Mouse (Mus musculus): ENCODE results near the gene Mllt6. TPM values are rescaled to one million over a fixed set of nuclear protein-coding genes. Genes with fewer than 3 reads are reported as not detected.
"Not testable (repeated sequence)": the region's sequence is repeated elsewhere in the genome, so short reads cannot be mapped to it uniquely, and the experiment has no call there.

Gene Mllt6
- total and polyA plus RNA-seq, 3 experiments: 17.2 to 17.6 TPM; not detected in 1

DNA sequence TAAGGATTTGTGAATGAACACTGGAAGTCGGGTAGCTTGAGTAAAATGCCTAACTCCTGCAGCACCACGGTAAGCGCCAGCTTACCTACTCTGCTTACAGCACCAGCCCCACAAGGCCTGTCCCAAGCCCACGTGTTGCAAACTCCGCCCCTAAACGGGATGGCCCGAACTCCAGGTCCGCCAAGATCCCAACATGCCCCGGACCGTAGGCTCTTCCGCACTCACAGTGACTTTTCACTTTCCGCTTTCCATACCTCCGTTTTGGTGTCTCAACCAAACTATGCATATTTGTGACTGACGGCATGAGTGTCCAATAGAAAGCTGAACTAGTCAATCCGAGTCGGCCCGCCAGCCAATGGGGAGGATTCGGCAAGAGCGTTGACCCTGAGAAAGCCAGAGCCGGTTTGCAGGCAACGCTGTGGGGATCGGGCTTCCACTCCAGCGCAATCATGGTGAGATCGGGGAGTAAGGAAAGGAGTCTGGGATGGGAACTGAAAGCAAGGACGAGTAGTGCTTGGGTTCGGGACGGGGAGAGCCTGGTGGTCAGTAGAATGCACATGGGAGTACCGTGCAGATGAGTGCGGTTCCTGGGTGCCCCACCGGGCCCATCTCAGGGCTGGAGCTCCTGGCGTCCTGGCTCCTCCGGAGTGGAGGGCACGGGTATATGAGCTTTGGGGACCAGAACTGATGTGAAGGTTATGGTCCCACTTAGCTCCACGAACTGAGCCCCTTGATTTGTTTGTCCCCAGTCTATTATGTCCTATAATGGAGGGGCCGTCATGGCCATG is 40.0 kb downstream of the Mllt6 start, which contains the start of gene Psmb3 (continued):
- peak; percentile 63 to 98 for TF ChIP-seq POLR2A (IDR thresholded peaks at IDR 0.05; ENCODE audit: control insufficient read depth in 1 of 2, insufficient read depth in 1 of 2, low read depth in 1 of 2, low read length in 2 of 2, poor library complexity in 1 of 2)
- TF ChIP-seq RCOR1 (IDR thresholded peaks at IDR 0.05; ENCODE audit: low read depth, low read length): no peak
- peak; percentile 24; the same call in 1 of the 2 replicates for TF ChIP-seq NRF1 (IDR thresholded peaks at IDR 0.05; ENCODE audit: insufficient read depth, low read depth, low read length, poor library complexity, severe bottlenecking)
- peak; percentile 93 for TF ChIP-seq TBP (IDR thresholded peaks at IDR 0.05; ENCODE audit: low read depth, low read length)
- TF ChIP-seq SIN3A (IDR thresholded peaks at IDR 0.05; ENCODE audit: low read length): peak; percentile 99
- peak; percentile 43; the same call in 1 of the 2 replicates for TF ChIP-seq POLR2AphosphoS5 (IDR thresholded peaks at IDR 0.05; ENCODE audit: borderline replicate concordance, low read depth, low read length)

DNA sequence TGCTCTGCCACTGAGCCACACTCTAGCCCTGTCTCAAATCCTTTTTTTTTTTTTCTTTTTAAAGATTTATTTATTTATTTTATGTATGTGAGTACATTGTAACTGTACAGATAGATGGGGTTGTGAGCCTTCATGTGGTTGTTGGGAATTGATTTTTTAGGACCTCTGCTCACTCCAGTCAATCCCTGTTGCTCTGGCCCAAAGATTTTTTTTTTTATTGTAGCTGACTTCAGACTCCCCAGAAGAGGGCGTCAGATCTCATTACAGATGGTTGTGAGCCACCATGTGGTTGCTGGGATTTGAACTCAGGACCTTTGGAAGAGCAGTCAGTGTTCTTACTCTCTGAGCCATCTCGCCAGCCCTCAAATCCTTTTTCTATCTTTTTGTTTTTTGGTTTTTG is 46.9 kb downstream of the Mllt6 start:
- H3K4me3 ChIP-seq (ENCODE audit: control insufficient read depth in 1 of 2, insufficient read depth in 1 of 2, low read depth in 2 of 2, low read length in 2 of 2); H3K27ac ChIP-seq (ENCODE audit: control insufficient read depth, low read depth, low read length); H3K79me2 ChIP-seq (ENCODE audit: control insufficient read depth, insufficient read depth, low read length, poor library complexity); H3K4me1 ChIP-seq (ENCODE audit: control insufficient read depth in 1 of 2, insufficient read depth in 2 of 2, low read length in 2 of 2); H3K9me3 ChIP-seq (replicated peaks; ENCODE audit: insufficient read depth, low read length); H3K9ac ChIP-seq (ENCODE audit: control insufficient read depth, low read depth, low read length, poor library complexity, severe bottlenecking); DNase-seq (ENCODE audit: low read depth, low spot score); H3K27me3 ChIP-seq (ENCODE audit: control insufficient read depth in 1 of 2, insufficient read depth in 2 of 2, low read length in 2 of 2): not testable (repeated sequence)
- H3K36me3 ChIP-seq (ENCODE audit: control insufficient read depth in 1 of 2, insufficient read depth in 2 of 2, low read length in 2 of 2): peaks cover under 1 to 14% of the 10 kb centered on the region in 2 experiments
- TF ChIP-seq ZNF384 (IDR thresholded peaks at IDR 0.05; ENCODE audit: low read depth, low read length) (peak; percentile 74), CTCF (IDR thresholded peaks at IDR 0.05 in 2 of 3, conservative IDR thresholded peaks at IDR 0.05 in 1 of 3; ENCODE audit: control insufficient read depth in 1 of 3, insufficient read depth in 1 of 3, low read depth in 2 of 3, low read length in 3 of 3, poor library complexity in 1 of 3, severe bottlenecking in 1 of 3) (peak in 2 of 3 experiments; percentile 3 to 25; a peak in 1 of 6 replicates)

DNA sequence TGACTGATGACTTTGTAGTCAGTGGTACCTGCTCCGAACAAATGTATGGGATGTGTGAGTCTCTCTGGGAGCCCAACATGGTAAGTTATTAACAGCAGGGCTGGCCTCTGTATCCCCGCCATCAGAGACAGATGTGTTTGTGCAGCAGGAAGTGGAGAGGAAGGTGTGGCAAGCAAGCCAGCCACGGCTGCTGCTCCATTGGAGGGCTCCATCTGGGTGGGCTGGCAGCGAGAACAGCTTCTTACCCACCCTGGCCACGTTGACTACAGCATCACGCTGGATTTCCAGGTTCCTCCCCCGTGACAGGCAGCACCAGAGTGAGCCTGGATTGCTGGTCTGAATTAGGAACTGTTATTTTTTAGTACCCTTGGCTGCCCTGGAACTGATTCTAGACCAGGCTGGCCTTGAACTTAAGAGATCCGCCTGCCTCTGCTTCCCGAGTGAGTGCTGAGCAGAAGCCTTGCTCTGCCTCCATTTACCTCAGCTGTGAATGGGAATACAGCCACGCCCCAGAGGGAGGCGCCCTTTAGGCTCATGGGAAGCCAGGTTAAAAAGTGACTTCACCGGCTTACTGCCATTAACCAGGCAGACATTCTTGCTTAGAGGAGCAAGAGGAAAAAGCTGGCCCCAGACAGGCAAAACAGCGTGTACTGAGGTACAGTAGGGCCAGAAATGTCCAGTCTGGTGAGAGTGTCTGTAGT is 48.1 kb downstream of the Mllt6 start:
- H3K27me3 ChIP-seq (ENCODE audit: control insufficient read depth in 1 of 2, insufficient read depth in 2 of 2, low read length in 2 of 2): no peaks in the 10 kb centered on the region
- 0 out of 2 replicates have a peak, but pooled peaks cover 1% of the 10 kb centered on the region for H3K79me2 ChIP-seq (ENCODE audit: control insufficient read depth, insufficient read depth, low read length, poor library complexity)
- TF ChIP-seq CTCF (IDR thresholded peaks at IDR 0.05 in 2 of 3, conservative IDR thresholded peaks at IDR 0.05 in 1 of 3; ENCODE audit: control insufficient read depth in 1 of 3, insufficient read depth in 1 of 3, low read depth in 2 of 3, low read length in 3 of 3, poor library complexity in 1 of 3, severe bottlenecking in 1 of 3): peak in 1 of 3 experiments; percentile 26; a peak in 1 of 6 replicates
- no peak for TF ChIP-seq POLR2AphosphoS5 (IDR thresholded peaks at IDR 0.05; ENCODE audit: borderline replicate concordance, low read depth, low read length)
- no peaks in the 10 kb centered on the region for H3K9me3 ChIP-seq (replicated peaks; ENCODE audit: insufficient read depth, low read length)
- H3K27ac ChIP-seq (ENCODE audit: control insufficient read depth, low read depth, low read length): no peak overlapping the region
- no peak for DNase-seq (ENCODE audit: low read depth, low spot score)
- H3K9ac ChIP-seq (ENCODE audit: control insufficient read depth, low read depth, low read length, poor library complexity, severe bottlenecking): no peak overlapping the region
- no peak overlapping the region for H3K4me3 ChIP-seq (ENCODE audit: control insufficient read depth in 1 of 2, insufficient read depth in 1 of 2, low read depth in 2 of 2, low read length in 2 of 2)
- H3K36me3 ChIP-seq (ENCODE audit: control insufficient read depth in 1 of 2, insufficient read depth in 2 of 2, low read length in 2 of 2): peaks cover 0 to 14% of the 10 kb centered on the region in 2 experiments; a peak in 2 of 4 replicates
- no peaks in the 10 kb centered on the region for H3K4me1 ChIP-seq (ENCODE audit: control insufficient read depth in 1 of 2, insufficient read depth in 2 of 2, low read length in 2 of 2)

All from MEL (cell line).